In the genomic region with DNA sequence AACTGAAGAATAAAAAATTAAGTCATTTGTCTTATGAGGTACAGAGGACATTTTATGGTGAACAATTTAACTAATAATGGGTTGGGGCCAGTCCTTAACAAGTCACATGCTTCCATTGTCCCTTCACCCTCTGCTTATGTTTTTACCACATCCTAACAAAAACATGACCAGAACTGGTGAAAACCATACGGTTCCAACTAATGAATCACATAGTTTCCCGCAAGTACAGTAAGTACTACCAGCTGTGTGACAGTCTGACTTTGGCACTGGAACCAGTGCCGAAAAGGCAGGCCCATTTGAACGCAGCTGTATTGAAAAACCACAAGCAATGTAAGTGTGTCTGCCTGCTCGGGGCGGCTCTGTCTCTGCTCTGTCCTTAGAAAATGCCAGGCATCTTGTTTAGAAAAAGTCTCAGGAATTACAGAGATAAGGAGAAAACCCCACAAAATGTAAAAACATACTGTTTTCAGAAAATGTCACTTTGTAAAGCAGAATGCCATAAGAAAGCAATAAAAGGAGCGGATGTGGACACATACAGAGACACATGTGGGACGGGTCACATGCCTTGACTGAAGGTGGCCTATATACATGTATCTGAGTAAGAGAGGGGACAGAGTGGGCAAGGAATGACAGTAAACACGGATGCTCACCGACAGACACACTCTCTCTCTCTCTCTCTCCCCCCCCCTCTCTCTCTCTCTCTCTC, we compare ENCODE assay signal across 13 mouse cellular contexts.
DNase-seq lines count a peak whose midpoint lies in the region; ATAC-seq and TF ChIP-seq lines count a peak whose summit lies in the region.
"Had no signal": no experiment of that assay in that cellular context is flagged by ENCODE, and none has a peak within 500 bp of the region (broad histone marks: within the 10 kb centered on the region; RNA-seq: fewer than 3 reads in every experiment).

No protein-coding gene starts in this region.

- no peak overlapping the region for H3K4me2 ChIP-seq in hindbrain, embryonic 12.5 days (replicated peaks)
- no peak overlapping the region for H3K4me2 ChIP-seq in hindbrain, postnatal 0 days (ENCODE audit: low read depth, low read length)
- no peak overlapping the region for H3K4me2 ChIP-seq in limb, embryonic 11.5 days (ENCODE audit: low read depth, severe bottlenecking)
- H3K4me2 ChIP-seq in intestine, embryonic 16.5 days (ENCODE audit: low read depth, low read length) = no peak overlapping the region
- H3K4me2 ChIP-seq: forebrain, embryonic 12.5 days had no signal

- no peak overlapping the region for H3K9ac ChIP-seq in hindbrain, embryonic 12.5 days
- H3K9ac ChIP-seq in hindbrain, postnatal 0 days (replicated peaks; ENCODE audit: low read length) = no peak overlapping the region
- no peak overlapping the region for H3K9ac ChIP-seq in limb, embryonic 11.5 days (ENCODE audit: low read length)
- no peak overlapping the region for H3K9ac ChIP-seq in intestine, embryonic 16.5 days (ENCODE audit: low read depth, low read length)
- H3K9ac ChIP-seq: forebrain, embryonic 12.5 days had no signal

- no peaks in the 10 kb centered on the region for H3K36me3 ChIP-seq in hindbrain, embryonic 12.5 days
- H3K36me3 ChIP-seq in hindbrain, postnatal 0 days (ENCODE audit: insufficient read depth, low read length) = no peaks in the 10 kb centered on the region
- no peaks in the 10 kb centered on the region for H3K36me3 ChIP-seq in C2C12 (ENCODE audit: control insufficient read depth, insufficient read depth)
- no peaks in the 10 kb centered on the region for H3K36me3 ChIP-seq in embryonic facial prominence, embryonic 10.5 days (replicated peaks)
- no peaks in the 10 kb centered on the region for H3K36me3 ChIP-seq in limb, embryonic 11.5 days (ENCODE audit: control insufficient read depth, insufficient read depth, low read length)
- H3K36me3 ChIP-seq in intestine, embryonic 16.5 days (ENCODE audit: control insufficient read depth, insufficient read depth, low read length) = no peaks in the 10 kb centered on the region
- H3K36me3 ChIP-seq: forebrain, embryonic 12.5 days had no signal

- H3K27me3 ChIP-seq in hindbrain, embryonic 12.5 days = no peaks in the 10 kb centered on the region
- H3K27me3 ChIP-seq in hindbrain, postnatal 0 days (ENCODE audit: insufficient read depth, low read length) = no peaks in the 10 kb centered on the region
- no peaks in the 10 kb centered on the region for H3K27me3 ChIP-seq in C2C12 (ENCODE audit: control insufficient read depth, insufficient read depth, insufficient read length)
- H3K27me3 ChIP-seq in embryonic facial prominence, embryonic 10.5 days (replicated peaks; ENCODE audit: low read depth, poor library complexity, severe bottlenecking) = no peaks in the 10 kb centered on the region
- no peaks in the 10 kb centered on the region for H3K27me3 ChIP-seq in limb, embryonic 11.5 days (ENCODE audit: control insufficient read depth, insufficient read depth, low read length)
- H3K27me3 ChIP-seq in intestine, embryonic 16.5 days (replicated peaks; ENCODE audit: control insufficient read depth, insufficient read depth, low read length) = no peaks in the 10 kb centered on the region
- H3K27me3 ChIP-seq: forebrain, embryonic 12.5 days had no signal

- no peak for ATAC-seq in hindbrain, embryonic 12.5 days (ENCODE audit: low FRiP score)
- ATAC-seq in hindbrain, postnatal 0 days = no peak
- peak; percentile 63 for ATAC-seq in limb, embryonic 11.5 days (ENCODE audit: insufficient number of reproducible peaks, low FRiP score, low TSS enrichment, low read depth)
- ATAC-seq in intestine, embryonic 16.5 days = no peak

- no peaks in the 10 kb centered on the region for H3K9me3 ChIP-seq in hindbrain, embryonic 12.5 days (replicated peaks)
- H3K9me3 ChIP-seq in hindbrain, postnatal 0 days (ENCODE audit: low read length) = no peaks in the 10 kb centered on the region
- no peaks in the 10 kb centered on the region for H3K9me3 ChIP-seq in embryonic facial prominence, embryonic 10.5 days
- no peaks in the 10 kb centered on the region for H3K9me3 ChIP-seq in limb, embryonic 11.5 days (ENCODE audit: control insufficient read depth, low read length)
- H3K9me3 ChIP-seq in intestine, embryonic 16.5 days (ENCODE audit: control insufficient read depth, low read length) = no peaks in the 10 kb centered on the region
- H3K9me3 ChIP-seq: forebrain, embryonic 12.5 days had no signal

- no peak for TF ChIP-seq CTCF in hindbrain, postnatal 0 days (IDR thresholded peaks at IDR 0.05; ENCODE audit: low read depth)
- no peak for TF ChIP-seq CTCF in C2C12 (IDR thresholded peaks at IDR 0.05; ENCODE audit: control insufficient read depth, insufficient read depth, insufficient read length)

- 76% methylated on average over 10 of the region's 10 CpGs for WGBS in hindbrain, embryonic 12.5 days
- WGBS in hindbrain, postnatal 0 days = 79% methylated on average over 10 of the region's 10 CpGs
- 63% methylated on average over 10 of the region's 10 CpGs for WGBS in embryonic facial prominence, embryonic 10.5 days
- WGBS in limb, embryonic 11.5 days = 35% methylated on average over 10 of the region's 10 CpGs
- 61% methylated on average over 10 of the region's 10 CpGs for WGBS in intestine, embryonic 16.5 days

- H3K79me3 ChIP-seq in C2C12 (ENCODE audit: low read depth) = no peaks in the 10 kb centered on the region

- no peaks in the 10 kb centered on the region for H3K79me2 ChIP-seq in C2C12 (ENCODE audit: control insufficient read depth, insufficient read depth)

- no peak for DNase-seq in hindbrain, postnatal 0 days (ENCODE audit: low spot score)
- DNase-seq in embryonic facial prominence, embryonic 10.5 days (ENCODE audit: low spot score) = peak; percentile 36
- peak; percentile 64 for DNase-seq in limb, embryonic 11.5 days (ENCODE audit: low spot score)
- no peak for DNase-seq in layer of hippocampus, postnatal 25 days (ENCODE audit: extremely low spot score in 1 of 2, low spot score in 1 of 2)
- DNase-seq: cerebellum, postnatal 10 days; kidney, postnatal 14 days; right cerebral cortex, adult 18-20 months; thymus, postnatal 14 days had no signal

- H3K4me3 ChIP-seq in hindbrain, embryonic 12.5 days = no peak overlapping the region
- H3K4me3 ChIP-seq in hindbrain, postnatal 0 days (ENCODE audit: low read length) = no peak overlapping the region
- H3K4me3 ChIP-seq in C2C12 (ENCODE audit: insufficient read depth, poor library complexity, severe bottlenecking) = no peak overlapping the region
- H3K4me3 ChIP-seq in embryonic facial prominence, embryonic 10.5 days = no peak overlapping the region
- no peak overlapping the region for H3K4me3 ChIP-seq in limb, embryonic 11.5 days (ENCODE audit: low read depth, low read length)
- H3K4me3 ChIP-seq in intestine, embryonic 16.5 days (ENCODE audit: low read length) = no peak overlapping the region
- H3K4me3 ChIP-seq: forebrain, embryonic 12.5 days had no signal

- H3K4me1 ChIP-seq in hindbrain, embryonic 12.5 days = peaks cover 9% of the 10 kb centered on the region
- no peaks in the 10 kb centered on the region for H3K4me1 ChIP-seq in hindbrain, postnatal 0 days (ENCODE audit: insufficient read depth, low read length)
- H3K4me1 ChIP-seq in embryonic facial prominence, embryonic 10.5 days = peaks cover 54% of the 10 kb centered on the region
- peaks cover 26% of the 10 kb centered on the region for H3K4me1 ChIP-seq in limb, embryonic 11.5 days (ENCODE audit: control insufficient read depth, insufficient read depth, low read length)
- H3K4me1 ChIP-seq in intestine, embryonic 16.5 days (ENCODE audit: control insufficient read depth, insufficient read depth, low read length) = 0 out of 2 replicates have a peak, but pooled peaks cover 4% of the 10 kb centered on the region

- no peak overlapping the region for H3ac ChIP-seq in C2C12 (ENCODE audit: control insufficient read depth, insufficient read length, low read depth)

- peak overlapping the region; percentile 18; the same call in 1 of the 2 replicates for H3K27ac ChIP-seq in hindbrain, embryonic 12.5 days
- no peak overlapping the region for H3K27ac ChIP-seq in hindbrain, postnatal 0 days
- H3K27ac ChIP-seq in embryonic facial prominence, embryonic 10.5 days (replicated peaks) = peak overlapping the region; percentile 55
- peak overlapping the region; percentile 65 for H3K27ac ChIP-seq in limb, embryonic 11.5 days (replicated peaks; ENCODE audit: low read depth, low read length)
- H3K27ac ChIP-seq in intestine, embryonic 16.5 days (ENCODE audit: low read length) = no peak overlapping the region
- H3K27ac ChIP-seq: forebrain, embryonic 12.5 days; macrophage had no signal

TF ChIP-seq in C2C12, 6 proteins besides CTCF, POLR2A, EP300 and RAD21:
- peak; percentile 72 for TF ChIP-seq MYOD1 (IDR thresholded peaks at IDR 0.05; ENCODE audit: control insufficient read depth, insufficient read length, low read depth)
- TF ChIP-seq USF1 (IDR thresholded peaks at IDR 0.05; ENCODE audit: low read depth) = peak; percentile 72
- peak; percentile 31 for TF ChIP-seq MAX (IDR thresholded peaks at IDR 0.05)
- TF ChIP-seq FOSL1 (IDR thresholded peaks at IDR 0.05; ENCODE audit: insufficient read depth, low read length, poor library complexity, severe bottlenecking) = no peak
- TF ChIP-seq MYOG (IDR thresholded peaks at IDR 0.05; ENCODE audit: control insufficient read depth, extremely low read depth, insufficient read length) = no peak
TF ChIP-seq in C2C12: peak in this region for 3.

Comparison
In these comparisons a context has a peak if more than half of its experiments do, and no peak if none do; other contexts are left out.
1. H3K27ac ChIP-seq: peak in hindbrain, embryonic 12.5 days (single experiment), embryonic facial prominence, embryonic 10.5 days (single experiment) and limb, embryonic 11.5 days (single experiment); none in hindbrain, postnatal 0 days (single experiment) and intestine, embryonic 16.5 days (single experiment).
2. DNase-seq: peak in embryonic facial prominence, embryonic 10.5 days (single experiment) and limb, embryonic 11.5 days (single experiment); none in hindbrain, postnatal 0 days (single experiment) and layer of hippocampus, postnatal 25 days (0 of 2).